Mouse (Mus musculus): Measurements from ENCODE around the gene Tnfsf11.

Tnfsf11 gene

DNA sequence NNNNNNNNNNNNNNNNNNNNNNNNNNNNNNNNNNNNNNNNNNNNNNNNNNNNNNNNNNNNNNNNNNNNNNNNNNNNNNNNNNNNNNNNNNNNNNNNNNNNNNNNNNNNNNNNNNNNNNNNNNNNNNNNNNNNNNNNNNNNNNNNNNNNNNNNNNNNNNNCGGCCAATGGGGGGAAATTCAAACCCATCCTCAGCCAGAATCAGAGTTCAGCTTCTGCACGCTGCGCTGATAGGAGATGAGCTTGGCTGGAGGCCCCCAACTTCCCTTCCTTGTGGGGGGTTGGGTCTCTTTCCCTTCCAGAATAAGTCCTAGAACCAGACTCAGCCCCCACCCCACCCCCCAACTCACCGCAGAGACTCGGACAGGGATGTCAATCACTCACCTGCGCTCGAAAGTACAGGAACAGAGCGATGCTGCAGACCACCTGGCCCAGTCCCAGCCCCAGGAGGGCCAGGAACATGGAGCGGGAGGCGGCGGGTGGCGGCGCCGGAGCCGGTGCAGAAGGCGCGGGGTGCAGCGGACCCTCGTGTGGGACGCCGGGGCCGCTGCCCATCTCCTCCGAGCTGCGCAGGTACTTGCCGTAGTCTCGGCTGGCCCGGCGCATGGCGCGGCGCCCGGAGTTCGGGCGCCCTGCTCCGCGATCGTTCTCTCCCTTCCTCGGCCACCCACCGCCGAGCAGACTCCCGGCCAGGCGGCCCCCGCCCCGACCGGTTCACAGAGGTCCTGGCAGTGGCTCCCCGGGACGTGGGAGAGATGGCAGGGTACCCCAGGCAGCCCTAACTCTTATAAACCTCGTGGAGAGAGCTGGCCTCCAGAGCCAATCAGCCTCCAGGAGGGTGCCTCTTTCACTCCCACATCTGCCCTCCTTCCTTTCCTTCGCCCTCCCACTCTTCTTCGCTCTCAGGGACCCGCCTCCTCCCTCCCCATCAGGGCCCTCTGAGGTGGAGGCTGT lies at the start of gene Tnfsf11:
Tnfsf11 (minus strand) TSS at position 758 of the 952 bp plus-strand sequence.
- in situ Hi-C loops (cut with MboI; ENCODE audit: low sequenced_read_pairs) = no loop called here

DNA sequence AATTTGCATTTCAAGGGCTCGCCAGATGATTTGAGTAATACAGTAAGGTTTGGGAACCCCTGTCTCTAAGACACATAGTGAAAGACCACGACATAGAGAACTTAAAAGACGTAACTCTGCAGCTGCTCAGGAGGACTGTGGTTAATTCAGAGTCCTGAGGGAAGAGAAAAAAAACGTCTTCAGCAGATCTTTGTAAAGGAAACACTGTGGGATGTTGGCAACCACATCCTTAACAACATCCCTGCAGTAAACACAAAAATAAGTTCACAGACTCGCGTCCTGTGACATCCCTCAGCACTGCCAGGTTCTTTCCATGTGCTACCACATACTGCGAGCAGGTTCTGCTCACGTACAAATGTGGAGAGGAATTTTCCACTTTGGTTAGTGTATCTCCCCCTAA lies 48.9 kb upstream of the Tnfsf11 start:
- in situ Hi-C loops (cut with MboI; ENCODE audit: low sequenced_read_pairs) = no loop called here

- in situ Hi-C loops (cut with MboI; ENCODE audit: low sequenced_read_pairs) = no loop called here
These were observed 47.5 kb upstream of the Tnfsf11 start for GRCm38 (mm10) chr14:78355381-78355780.

GRCm38 (mm10) chr14:78352865-78353264 lies 45.0 kb upstream of the Tnfsf11 start:
- in situ Hi-C loops (cut with MboI; ENCODE audit: low sequenced_read_pairs) = no loop called here

GRCm38 (mm10) chr14:78351544-78351943 lies 43.7 kb upstream of the Tnfsf11 start:
- in situ Hi-C loops (cut with MboI; ENCODE audit: low sequenced_read_pairs) = no loop called here

GRCm38 (mm10) chr14:78347715-78348114 lies 39.9 kb upstream of the Tnfsf11 start:
- in situ Hi-C loops (cut with MboI; ENCODE audit: low sequenced_read_pairs) = no loop called here

- in situ Hi-C loops (cut with MboI; ENCODE audit: low sequenced_read_pairs) = no loop called here
These were observed 35.2 kb upstream of the Tnfsf11 start for GRCm38 (mm10) chr14:78343007-78343406.

DNA sequence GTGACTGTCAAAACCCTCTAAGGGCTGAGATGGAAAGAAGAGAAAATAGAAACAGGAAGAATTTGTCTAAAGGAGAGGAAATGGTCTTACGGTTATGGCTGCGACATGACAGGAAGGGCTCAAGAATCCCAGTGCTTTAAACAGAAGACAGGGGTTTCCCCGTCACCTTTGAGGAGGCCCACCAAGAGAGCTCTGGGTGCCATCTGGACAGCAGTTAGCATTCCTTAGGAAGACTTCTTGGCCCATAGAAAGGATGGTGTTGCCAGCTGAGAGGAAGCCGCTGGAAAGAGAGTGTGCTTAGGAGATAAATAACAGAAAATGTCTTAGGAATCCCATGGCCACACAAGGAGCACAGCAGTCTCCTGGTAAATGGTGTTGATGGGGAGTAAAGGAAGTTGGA lies 34.3 kb upstream of the Tnfsf11 start:
- in situ Hi-C loops (cut with MboI; ENCODE audit: low sequenced_read_pairs) = no loop called here

DNA sequence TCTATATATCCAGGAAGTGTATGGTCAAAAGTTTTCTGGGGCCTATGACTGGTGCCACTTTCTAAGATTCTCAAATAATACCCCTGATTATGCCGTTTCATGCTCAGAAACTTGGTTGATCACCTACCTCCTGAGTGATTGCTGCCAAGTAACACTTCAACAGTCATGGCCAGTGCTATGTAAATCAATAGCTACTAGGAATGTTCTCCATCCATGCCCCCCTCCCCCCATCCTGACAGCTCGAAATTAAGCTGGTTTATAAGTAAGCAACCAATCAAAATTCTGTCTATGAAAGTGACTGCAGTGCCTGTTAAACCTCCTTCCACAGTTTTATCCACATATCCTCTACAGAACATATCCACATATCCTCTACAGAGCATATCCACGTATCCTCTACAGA lies 25.5 kb upstream of the Tnfsf11 start:
- in situ Hi-C loops (cut with MboI; ENCODE audit: low sequenced_read_pairs) = no loop called here

- in situ Hi-C loops (cut with MboI; ENCODE audit: low sequenced_read_pairs) = no loop called here
These were observed 23.5 kb upstream of the Tnfsf11 start for GRCm38 (mm10) chr14:78331368-78331767.

- in situ Hi-C loops (cut with MboI; ENCODE audit: low sequenced_read_pairs) = no loop called here
These were observed 22.9 kb upstream of the Tnfsf11 start for GRCm38 (mm10) chr14:78330576-78331300.

GRCm38 (mm10) chr14:78329765-78330451 lies 22.1 kb upstream of the Tnfsf11 start:
- in situ Hi-C loops (cut with MboI; ENCODE audit: low sequenced_read_pairs) = no loop called here

- in situ Hi-C loops (cut with MboI; ENCODE audit: low sequenced_read_pairs) = no loop called here
These were observed 15.5 kb upstream of the Tnfsf11 start for GRCm38 (mm10) chr14:78323356-78323755.

- in situ Hi-C loops (cut with MboI; ENCODE audit: low sequenced_read_pairs) = no loop called here
These were observed 15.1 kb upstream of the Tnfsf11 start for GRCm38 (mm10) chr14:78322916-78323315.

GRCm38 (mm10) chr14:78320248-78320647 lies 12.4 kb upstream of the Tnfsf11 start:
- in situ Hi-C loops (cut with MboI; ENCODE audit: low sequenced_read_pairs) = no loop called here

- in situ Hi-C loops (cut with MboI; ENCODE audit: low sequenced_read_pairs) = no loop called here
These were observed 11.7 kb upstream of the Tnfsf11 start for GRCm38 (mm10) chr14:78319580-78319979.

GRCm38 (mm10) chr14:78319000-78319399 lies 11.2 kb upstream of the Tnfsf11 start:
- in situ Hi-C loops (cut with MboI; ENCODE audit: low sequenced_read_pairs) = no loop called here

DNA sequence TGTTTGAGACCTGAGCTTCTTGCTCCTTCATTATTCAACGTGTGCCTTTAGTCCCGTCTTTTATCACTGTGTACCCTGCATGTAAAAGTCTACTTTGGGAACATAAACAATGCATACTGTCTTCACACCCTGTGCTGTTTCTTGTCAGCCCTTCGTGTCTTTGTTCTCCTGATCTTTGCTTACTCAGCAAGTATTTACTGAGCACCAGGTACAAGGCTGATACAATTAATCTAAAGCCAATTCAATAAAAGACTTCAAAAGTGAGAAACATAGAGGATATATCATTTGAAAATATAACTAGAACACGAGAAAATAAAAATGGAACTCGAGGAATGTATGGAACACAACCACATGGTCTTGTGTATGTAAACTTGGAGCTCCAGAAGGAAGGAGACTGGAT lies 9.8 kb upstream of the Tnfsf11 start:
- in situ Hi-C loops (cut with MboI; ENCODE audit: low sequenced_read_pairs) = no loop called here

DNA sequence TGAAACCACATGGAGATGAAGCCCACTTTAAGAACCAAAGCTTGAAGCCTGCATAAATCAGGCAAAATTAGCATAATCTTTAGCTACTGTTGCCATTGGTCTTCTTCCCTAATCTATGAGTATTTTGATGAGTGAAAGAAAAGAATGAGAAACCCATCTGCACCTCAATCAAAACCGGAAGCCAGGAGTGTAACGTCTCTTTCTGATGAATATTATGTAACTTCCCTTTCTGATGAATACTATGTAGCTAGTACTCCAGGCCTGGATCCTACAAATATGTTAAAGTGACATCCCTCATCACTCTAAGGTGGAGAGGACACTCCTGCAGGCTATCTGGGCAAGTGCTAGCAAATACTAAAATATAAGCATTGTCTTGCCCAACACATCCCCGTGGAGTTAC lies 6.9 kb downstream of the Tnfsf11 start:
- in situ Hi-C loops (cut with MboI; ENCODE audit: low sequenced_read_pairs) = no loop called here

- in situ Hi-C loops (cut with MboI; ENCODE audit: low sequenced_read_pairs) = loop anchor here (25.0 kb wide), 1 partner anchor 1155 kb away; no protein-coding TSS in a partner anchor
These were observed 15.2 kb downstream of the Tnfsf11 start for GRCm38 (mm10) chr14:78292687-78293086.

GRCm38 (mm10) chr14:78289912-78290523 lies 17.8 kb downstream of the Tnfsf11 start:
- in situ Hi-C loops (cut with MboI; ENCODE audit: low sequenced_read_pairs) = loop anchor here (25.0 kb wide), 1 partner anchor 1153 kb away; no protein-coding TSS in a partner anchor

Data from CH12F3 (cell line).